Mouse (Mus musculus) neural tube, embryonic 13.5 days (tissue): ENCODE measurements around the gene Cdh20. TPM values are rescaled to one million over a fixed set of nuclear protein-coding genes. Genes with fewer than 3 reads are reported as not detected.

ENCODE experiments used
- ATAC-seq: fragments of 200-750 bp; cut with Nextera tagmentation; 2 replicates; pipeline ENCODE4 v1.8.0; 2017; ENCODE audit warnings: low read depth, mild to moderate bottlenecking, moderate TSS enrichment, moderate library complexity
- H3K27ac ChIP-seq: fragments of 300-500 bp; sonication (generic); replicated peaks from 2 replicates; pipeline ENCODE4 v1.5.1; 2015; ENCODE audit warnings: moderate library complexity, mild to moderate bottlenecking, inconsistent platforms
- H3K27me3 ChIP-seq: fragments of 300-500 bp; sonication (generic); 2 replicates; pipeline ENCODE4 v1.6.1; 2015; ENCODE audit warnings: mild to moderate bottlenecking, inconsistent platforms
- H3K36me3 ChIP-seq: fragments of 300-500 bp; sonication (generic); 2 replicates; pipeline ENCODE4 v1.6.1; 2015; ENCODE audit warnings: mild to moderate bottlenecking, inconsistent platforms
- H3K4me1 ChIP-seq: fragments of 300-500 bp; sonication (generic); replicated peaks from 2 replicates; pipeline ENCODE4 v1.6.1; 2015; ENCODE audit warnings: inconsistent platforms
- H3K4me2 ChIP-seq: fragments of 300-500 bp; sonication (generic); 2 replicates; pipeline ENCODE4 v1.6.1; 2015; ENCODE audit warnings: inconsistent platforms, mild to moderate bottlenecking, moderate library complexity
- H3K4me3 ChIP-seq: fragments of 300-500 bp; sonication (generic); 2 replicates; pipeline ENCODE4 v1.5.1; 2015; ENCODE audit warnings: mild to moderate bottlenecking, inconsistent platforms
- H3K9ac ChIP-seq: fragments of 300-500 bp; sonication (generic); 2 replicates; pipeline ENCODE4 v1.6.1; 2015; ENCODE audit warnings: moderate library complexity, mild to moderate bottlenecking, inconsistent platforms
- H3K9me3 ChIP-seq: fragments of 300-500 bp; sonication (generic); 2 replicates; pipeline ENCODE4 v1.6.1; 2016; ENCODE audit warnings: inconsistent platforms
- WGBS: fragments of 180-500 bp; shearing (Covaris S2); methylation state at CpG from one replicate; pipeline ENCODE4 v1.1.7; 2015; 5-methylcytosine and 5-hydroxymethylcytosine counted together
- polyA plus RNA-seq: library from polyadenylated mRNA; unstranded; fragments of >200 nt; fragmentation: Nextera tagmentation; extraction: Ambion mirVana; gene quantifications from 2 replicates; pipeline ENCODE4 v1.2.1, GENCODE M21; 2015

Gene Cdh20
- polyA plus RNA-seq = 1.6 and 1.8 TPM in 2 replicates

DNA sequence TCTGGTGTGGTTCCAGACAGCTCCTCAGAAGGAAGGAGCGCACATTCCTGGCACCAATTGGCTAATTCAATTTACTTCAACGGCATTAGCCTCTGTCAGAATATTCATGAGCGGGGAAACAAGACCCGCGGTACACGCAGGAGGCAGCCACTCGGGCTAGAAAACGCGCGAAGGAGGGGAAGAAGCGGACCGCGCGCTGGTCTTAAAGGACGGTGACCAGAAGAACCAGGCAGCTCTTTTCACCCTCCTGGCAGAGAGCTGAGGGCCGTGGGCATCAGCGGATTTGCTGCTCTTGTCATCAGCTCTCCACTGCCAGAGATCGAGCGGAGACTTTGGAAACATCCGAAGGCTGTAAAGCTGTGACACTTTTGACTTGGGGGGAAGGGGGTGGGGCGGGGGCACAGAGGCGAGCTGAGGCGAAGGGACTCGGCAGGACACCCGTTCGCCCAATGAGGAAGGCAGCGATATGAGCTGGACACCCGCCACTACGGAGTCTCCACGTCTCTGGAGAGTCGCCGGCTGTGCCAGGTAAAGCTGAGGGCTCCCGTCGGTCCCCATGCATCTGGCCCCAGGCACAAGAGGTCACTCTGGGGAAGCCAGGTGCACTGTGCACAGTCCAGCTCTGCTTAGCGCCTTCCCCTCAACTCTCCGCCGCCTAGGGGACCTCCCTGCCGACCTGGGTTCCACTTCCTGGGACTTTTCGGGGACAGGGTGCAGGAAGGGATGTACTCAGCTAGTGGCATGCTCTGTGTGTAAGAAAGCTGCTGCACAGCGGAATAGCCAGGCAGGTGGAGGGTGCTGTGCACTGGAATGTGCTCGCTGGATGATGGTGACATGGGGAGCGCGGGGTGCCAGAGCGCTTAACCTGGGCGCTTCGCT lies at the start of gene Cdh20:
Cdh20 (plus strand) TSS at position 159 of the 879 bp plus-strand sequence.
- peak; percentile 78 for ATAC-seq
- no peaks in the 10 kb centered on the region for H3K36me3 ChIP-seq
- WGBS = under 1% methylated on average over 46 of the region's 46 CpGs
- H3K27me3 ChIP-seq = peaks cover 24% of the 10 kb centered on the region
- no peak within 1 kb of the TSS for H3K27ac ChIP-seq
- H3K4me2 ChIP-seq = peak within 1 kb of the TSS; percentile 94
- H3K9ac ChIP-seq = peak within 1 kb of the TSS; percentile 71
- H3K4me1 ChIP-seq = peaks cover 22% of the 10 kb centered on the region
- H3K9me3 ChIP-seq = no peaks in the 10 kb centered on the region
- peak within 1 kb of the TSS; percentile 53 for H3K4me3 ChIP-seq

DNA sequence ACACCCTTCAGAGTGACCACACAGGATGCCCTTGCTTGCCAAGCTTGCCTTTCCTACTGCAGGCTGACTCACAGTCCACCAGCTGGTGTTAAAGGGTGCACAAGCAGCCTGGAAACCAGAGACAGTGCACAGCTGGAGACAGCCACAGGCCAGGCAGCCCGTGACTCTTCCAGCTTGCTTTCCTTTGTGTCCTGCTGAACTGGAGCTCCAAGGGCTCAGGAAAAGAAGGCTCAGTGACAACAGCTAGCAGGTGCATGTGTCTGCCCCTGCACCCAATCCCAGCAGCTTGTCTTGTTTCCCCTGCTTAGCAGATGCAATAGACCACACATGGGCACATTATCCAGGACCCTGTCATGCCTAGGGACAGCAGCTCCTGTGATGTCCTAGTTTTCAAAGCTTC lies 21.5 kb upstream of the Cdh20 start:
- no peaks in the 10 kb centered on the region for H3K9me3 ChIP-seq
- H3K4me1 ChIP-seq = peaks cover 6% of the 10 kb centered on the region
- 5% methylated on average over 1 of the region's 1 CpGs for WGBS
- H3K36me3 ChIP-seq = no peaks in the 10 kb centered on the region
- ATAC-seq = peak; percentile 74
- no peak overlapping the region for H3K9ac ChIP-seq
- no peaks in the 10 kb centered on the region for H3K27me3 ChIP-seq
- H3K27ac ChIP-seq = no peak overlapping the region
- no peak overlapping the region for H3K4me2 ChIP-seq
- H3K4me3 ChIP-seq = no peak overlapping the region

GRCm38 (mm10) chr1:104747438-104747837 lies 20.9 kb upstream of the Cdh20 start:
- Histone ChIP-seq H3K4me3 (no peak overlapping the region), H3K27ac (no peak overlapping the region), H3K4me2 (no peak overlapping the region), H3K9me3 (no peaks in the 10 kb centered on the region), H3K4me1 (peaks cover 6% of the 10 kb centered on the region), H3K27me3 (no peaks in the 10 kb centered on the region), H3K9ac (no peak overlapping the region), H3K36me3 (no peaks in the 10 kb centered on the region)
- ATAC-seq = no peak
- WGBS = 59% methylated on average over 4 of the region's 4 CpGs

GRCm38 (mm10) chr1:104754483-104754882 lies 13.8 kb upstream of the Cdh20 start:
- H3K4me1 ChIP-seq = no peaks in the 10 kb centered on the region
- no peaks in the 10 kb centered on the region for H3K27me3 ChIP-seq
- H3K27ac ChIP-seq = no peak overlapping the region
- 73% methylated on average over 8 of the region's 8 CpGs for WGBS
- ATAC-seq = no peak
- H3K9ac ChIP-seq = no peak overlapping the region
- H3K4me3 ChIP-seq = no peak overlapping the region
- no peaks in the 10 kb centered on the region for H3K36me3 ChIP-seq
- no peaks in the 10 kb centered on the region for H3K9me3 ChIP-seq
- H3K4me2 ChIP-seq = no peak overlapping the region

DNA sequence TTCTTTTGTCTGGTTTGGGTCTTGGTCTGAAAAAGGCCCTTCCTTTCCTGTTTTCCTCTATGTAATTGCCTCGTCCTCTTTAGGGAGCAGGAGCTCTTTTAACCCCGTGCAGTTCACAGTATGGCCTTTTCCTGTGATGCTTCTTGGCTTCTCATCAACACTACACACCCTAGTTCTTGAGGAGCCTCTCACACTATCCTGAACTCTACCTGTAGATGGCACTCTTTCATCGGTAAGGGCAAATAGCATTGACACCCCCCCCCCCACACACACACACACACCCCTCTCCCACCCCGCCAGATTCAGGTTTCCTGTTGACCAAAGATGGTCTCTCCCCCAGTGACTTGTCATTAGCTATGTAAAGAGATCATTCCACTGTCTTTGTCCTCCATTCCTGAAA lies 12.4 kb upstream of the Cdh20 start:
- no peak for ATAC-seq
- H3K27me3 ChIP-seq = no peaks in the 10 kb centered on the region
- WGBS = 40% methylated on average over 4 of the region's 4 CpGs
- H3K4me2 ChIP-seq = no peak overlapping the region
- H3K9ac ChIP-seq = no peak overlapping the region
- H3K27ac ChIP-seq = no peak overlapping the region
- H3K36me3 ChIP-seq = no peaks in the 10 kb centered on the region
- H3K9me3 ChIP-seq = no peaks in the 10 kb centered on the region
- no peak overlapping the region for H3K4me3 ChIP-seq
- H3K4me1 ChIP-seq = no peaks in the 10 kb centered on the region

GRCm38 (mm10) chr1:104769250-104769607 lies 900 bp downstream of the Cdh20 start:
- peaks cover 24% of the 10 kb centered on the region for H3K27me3 ChIP-seq
- peak overlapping the region; percentile 71 for H3K9ac ChIP-seq
- no peaks in the 10 kb centered on the region for H3K9me3 ChIP-seq
- no peak overlapping the region for H3K27ac ChIP-seq
- no peaks in the 10 kb centered on the region for H3K36me3 ChIP-seq
- H3K4me1 ChIP-seq = peaks cover 22% of the 10 kb centered on the region
- under 1% methylated on average over 12 of the region's 12 CpGs for WGBS
- peak; percentile 43 for ATAC-seq
- peak overlapping the region; percentile 94 for H3K4me2 ChIP-seq
- peak overlapping the region; percentile 53 for H3K4me3 ChIP-seq

DNA sequence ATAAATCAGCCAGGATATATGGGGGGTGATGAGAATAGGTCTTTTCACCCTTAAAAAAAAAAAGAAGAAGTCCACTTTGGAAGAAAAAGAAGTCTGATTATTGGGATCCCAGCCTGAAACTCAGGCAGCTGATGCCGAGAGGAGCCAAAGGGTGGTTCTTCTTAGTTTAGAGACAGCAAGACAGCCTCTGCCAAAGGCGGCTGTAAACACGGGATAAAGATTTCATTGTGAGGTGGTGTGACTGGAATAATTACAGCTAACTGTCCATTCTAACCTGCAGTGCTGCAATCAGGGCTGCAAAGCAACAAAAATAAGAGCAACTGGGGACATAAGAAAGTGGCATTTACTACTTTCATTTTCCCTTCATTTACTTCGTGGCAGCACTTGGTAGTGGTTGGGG lies 3.6 kb downstream of the Cdh20 start:
- WGBS = 25% methylated on average over 4 of the region's 4 CpGs
- H3K27me3 ChIP-seq = peaks cover 24% of the 10 kb centered on the region
- no peak overlapping the region for H3K4me3 ChIP-seq
- no peaks in the 10 kb centered on the region for H3K36me3 ChIP-seq
- H3K9ac ChIP-seq = no peak overlapping the region
- peak overlapping the region; percentile 24; the same call in 1 of the 2 replicates for H3K4me2 ChIP-seq
- H3K27ac ChIP-seq = no peak overlapping the region
- peaks cover 22% of the 10 kb centered on the region for H3K4me1 ChIP-seq
- H3K9me3 ChIP-seq = no peaks in the 10 kb centered on the region
- no peak for ATAC-seq

- no peak for ATAC-seq
Measured at GRCm38 (mm10) chr1:104773207-104773606, 4.9 kb downstream of the Cdh20 start.

DNA sequence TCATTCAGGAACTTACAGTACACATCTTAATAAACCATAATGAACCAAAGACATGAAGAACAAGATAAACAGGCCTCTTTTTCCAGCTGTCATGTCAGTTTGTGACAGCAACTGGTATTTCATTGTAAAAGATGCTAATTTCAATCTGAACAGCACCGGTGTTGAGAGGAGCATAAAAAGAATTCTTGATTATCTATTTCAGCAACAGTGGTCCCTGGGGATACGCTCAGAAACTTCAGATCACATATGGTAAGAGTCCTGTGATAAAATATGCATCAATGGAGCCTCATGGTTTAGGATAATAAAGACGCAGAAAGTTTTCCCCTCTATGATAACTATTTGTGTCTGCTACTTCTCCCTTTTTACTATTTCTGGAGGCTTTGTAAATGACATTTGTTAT lies 25.2 kb downstream of the Cdh20 start:
- no peak overlapping the region for H3K27ac ChIP-seq
- no peaks in the 10 kb centered on the region for H3K9me3 ChIP-seq
- ATAC-seq = no peak
- no peak overlapping the region for H3K9ac ChIP-seq
- 64% methylated on average over 3 of the region's 3 CpGs for WGBS
- no peaks in the 10 kb centered on the region for H3K27me3 ChIP-seq
- H3K4me1 ChIP-seq = no peaks in the 10 kb centered on the region
- no peak overlapping the region for H3K4me2 ChIP-seq
- no peaks in the 10 kb centered on the region for H3K36me3 ChIP-seq
- H3K4me3 ChIP-seq = no peak overlapping the region

More at GRCm38 (mm10) chr1:104773207-104773606, 4.9 kb downstream of the Cdh20 start:
- H3K27me3 ChIP-seq = peaks cover 13% of the 10 kb centered on the region
- no peak overlapping the region for H3K9ac ChIP-seq
- WGBS = 68% methylated on average over 2 of the region's 2 CpGs
- H3K4me3 ChIP-seq = no peak overlapping the region
- peaks cover 18% of the 10 kb centered on the region for H3K4me1 ChIP-seq
- no peak overlapping the region for H3K4me2 ChIP-seq
- no peaks in the 10 kb centered on the region for H3K36me3 ChIP-seq
- H3K9me3 ChIP-seq = no peaks in the 10 kb centered on the region
- H3K27ac ChIP-seq = no peak overlapping the region

DNA sequence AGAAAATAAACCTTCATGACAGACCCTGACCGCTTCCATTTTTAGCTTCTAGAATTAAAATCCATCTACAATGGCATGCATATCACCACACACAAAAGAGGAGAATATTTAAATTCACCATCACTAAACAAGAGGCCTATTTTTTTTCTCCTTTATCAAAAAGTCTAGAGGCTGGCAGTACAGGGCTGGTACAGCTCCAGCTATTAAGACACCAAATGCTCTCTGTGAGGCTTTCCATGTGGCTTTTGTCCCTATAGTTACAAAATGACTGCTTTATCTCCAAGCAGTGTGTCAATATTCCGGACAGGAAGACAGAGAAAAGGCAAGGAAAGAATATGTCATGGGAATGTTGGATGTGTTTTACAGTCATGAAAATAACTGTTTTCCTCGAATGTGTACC lies 27.8 kb downstream of the Cdh20 start:
- no peaks in the 10 kb centered on the region for H3K36me3 ChIP-seq
- no peaks in the 10 kb centered on the region for H3K9me3 ChIP-seq
- H3K27ac ChIP-seq = no peak overlapping the region
- no peak overlapping the region for H3K4me2 ChIP-seq
- no peaks in the 10 kb centered on the region for H3K27me3 ChIP-seq
- no peaks in the 10 kb centered on the region for H3K4me1 ChIP-seq
- H3K9ac ChIP-seq = no peak overlapping the region
- 67% methylated on average over 3 of the region's 3 CpGs for WGBS
- ATAC-seq = no peak
- no peak overlapping the region for H3K4me3 ChIP-seq

DNA sequence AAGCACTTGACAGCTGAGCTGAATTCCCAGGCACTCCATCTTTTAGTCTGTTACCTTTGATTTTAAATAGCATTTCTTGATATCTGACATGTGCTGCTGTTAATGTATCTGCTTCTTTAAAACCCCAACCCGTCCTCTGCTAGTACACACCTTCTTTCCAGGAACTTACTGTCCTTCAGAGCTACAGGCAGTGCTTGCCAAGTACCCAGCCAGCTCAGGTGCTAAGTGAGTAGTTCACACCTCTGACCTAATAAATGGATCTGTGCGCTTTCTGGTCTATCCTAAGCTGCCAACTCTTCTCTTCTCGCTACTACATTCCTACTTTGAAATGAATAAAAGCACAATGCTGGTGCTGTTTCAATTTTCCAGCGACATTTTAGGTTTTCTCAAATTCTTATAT lies 28.8 kb downstream of the Cdh20 start:
- no peaks in the 10 kb centered on the region for H3K9me3 ChIP-seq
- H3K4me3 ChIP-seq = no peak overlapping the region
- no peaks in the 10 kb centered on the region for H3K4me1 ChIP-seq
- ATAC-seq = no peak
- no peak overlapping the region for H3K9ac ChIP-seq
- H3K36me3 ChIP-seq = no peaks in the 10 kb centered on the region
- no peak overlapping the region for H3K4me2 ChIP-seq
- WGBS = 80% methylated on average over 4 of the region's 4 CpGs
- no peaks in the 10 kb centered on the region for H3K27me3 ChIP-seq
- H3K27ac ChIP-seq = no peak overlapping the region

DNA sequence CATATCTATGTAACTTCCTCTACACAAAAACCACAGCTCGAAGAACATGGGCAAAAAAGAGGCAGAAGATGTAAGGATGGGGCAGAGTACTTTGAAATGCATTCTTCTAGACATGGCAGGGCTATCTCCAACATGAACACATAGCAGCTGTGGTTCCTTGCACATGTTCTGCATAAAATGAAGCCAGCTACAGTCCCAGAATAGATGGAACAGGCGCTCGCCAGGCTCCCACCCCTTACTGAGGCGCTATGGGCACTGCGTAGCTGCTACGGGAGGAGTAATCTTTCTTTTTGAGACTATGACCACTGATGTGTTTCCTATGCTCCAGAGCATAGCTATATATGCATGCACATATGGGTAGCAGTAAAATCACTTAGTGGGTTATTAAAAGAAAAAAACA lies 36.4 kb downstream of the Cdh20 start:
- H3K9ac ChIP-seq = no peak overlapping the region
- H3K4me3 ChIP-seq = no peak overlapping the region
- WGBS = 95% methylated on average over 6 of the region's 6 CpGs
- H3K4me2 ChIP-seq = no peak overlapping the region
- H3K9me3 ChIP-seq = no peaks in the 10 kb centered on the region
- H3K36me3 ChIP-seq = no peaks in the 10 kb centered on the region
- ATAC-seq = no peak
- H3K27me3 ChIP-seq = no peaks in the 10 kb centered on the region
- H3K4me1 ChIP-seq = no peaks in the 10 kb centered on the region
- H3K27ac ChIP-seq = no peak overlapping the region

GRCm38 (mm10) chr1:104807214-104807613 lies 38.9 kb downstream of the Cdh20 start:
- H3K36me3 ChIP-seq = no peaks in the 10 kb centered on the region
- H3K4me2 ChIP-seq = no peak overlapping the region
- H3K27ac ChIP-seq = no peak overlapping the region
- no peak for ATAC-seq
- H3K9ac ChIP-seq = no peak overlapping the region
- no peak overlapping the region for H3K4me3 ChIP-seq
- H3K4me1 ChIP-seq = no peaks in the 10 kb centered on the region
- WGBS = 91% methylated on average over 2 of the region's 2 CpGs
- no peaks in the 10 kb centered on the region for H3K27me3 ChIP-seq
- no peaks in the 10 kb centered on the region for H3K9me3 ChIP-seq
